In genomic region chr3:95105121-95105520, GRCm38 (mm10) we compare ENCODE assay signal across 8 mouse cellular contexts. TPM values are rescaled to one million over a fixed set of nuclear protein-coding genes. Genes with fewer than 3 reads are reported as not detected.
DNase-seq lines count a peak whose midpoint lies in the region; ATAC-seq and TF ChIP-seq lines count a peak whose summit lies in the region.

No protein-coding gene starts in this region.

- peaks cover 5% of the 10 kb centered on the region; the same call in 1 of the 2 replicates for H3K36me3 ChIP-seq in kidney, embryonic 14.5 days (ENCODE audit: control insufficient read depth, insufficient read depth, low read length)
- no peaks in the 10 kb centered on the region for H3K36me3 ChIP-seq in heart, embryonic 16.5 days (ENCODE audit: control insufficient read depth, insufficient read depth)
- 0 out of 2 replicates have a peak, but pooled peaks cover 16% of the 10 kb centered on the region for H3K36me3 ChIP-seq in liver, embryonic 15.5 days (replicated peaks)

- H3K4me2 ChIP-seq in kidney, embryonic 14.5 days (replicated peaks; ENCODE audit: low read depth, low read length) = peak overlapping the region; percentile 77
- H3K4me2 ChIP-seq in heart, embryonic 16.5 days (ENCODE audit: low read depth, low read length) = peak overlapping the region; percentile 95
- peak overlapping the region; percentile 77 for H3K4me2 ChIP-seq in liver, embryonic 15.5 days

- 65% methylated on average over 4 of the region's 4 CpGs for WGBS in kidney, embryonic 14.5 days
- WGBS in heart, embryonic 16.5 days = 15% methylated on average over 4 of the region's 4 CpGs
- WGBS in liver, embryonic 15.5 days (ENCODE audit: insufficient replicate concordance) = 10% methylated on average over 4 of the region's 4 CpGs

- H3K9ac ChIP-seq in kidney, embryonic 14.5 days (ENCODE audit: low read depth, low read length) = peak overlapping the region; percentile 89; the same call in 1 of the 2 replicates
- H3K9ac ChIP-seq in heart, embryonic 16.5 days (ENCODE audit: low read length) = peak overlapping the region; percentile 86
- peak overlapping the region; percentile 95 for H3K9ac ChIP-seq in liver, embryonic 15.5 days

- CTCF ChIA-PET in Patski (lab: Charles Lee) = interaction anchor here (1.3 to 7.9 kb wide), 3 partner anchors 39 to 56 kb away, joined by 3 to 67 read pairs (median 12); no protein-coding TSS in a partner anchor

- peak overlapping the region; percentile 98 for H3K4me3 ChIP-seq in kidney, embryonic 14.5 days (ENCODE audit: low read length)
- peak overlapping the region; percentile 88 for H3K4me3 ChIP-seq in heart, embryonic 16.5 days (ENCODE audit: low read length)
- peak overlapping the region; percentile 95 for H3K4me3 ChIP-seq in liver, embryonic 15.5 days (replicated peaks)

- no peaks in the 10 kb centered on the region for H3K27me3 ChIP-seq in kidney, embryonic 14.5 days (ENCODE audit: control insufficient read depth, insufficient read depth, low read length)
- H3K27me3 ChIP-seq in Patski = no peaks in the 10 kb centered on the region
- no peaks in the 10 kb centered on the region for H3K27me3 ChIP-seq in heart, embryonic 16.5 days (ENCODE audit: control insufficient read depth, insufficient read depth, low read length)
- H3K27me3 ChIP-seq in liver, embryonic 15.5 days = no peaks in the 10 kb centered on the region

- POLR2A ChIA-PET in Patski (lab: Charles Lee) = interaction anchor here (0.7 to 1.8 kb wide), 6 partner anchors 12 to 63 kb away, joined by 3 to 5 read pairs (median 4); partner anchors contain the start of gene Psmd4

- ATAC-seq in kidney, embryonic 14.5 days (ENCODE audit: low FRiP score, low TSS enrichment) = no peak
- ATAC-seq in Patski = peak; percentile 5
- ATAC-seq in heart, embryonic 16.5 days (replicated peaks; ENCODE audit: extremely low read depth, insufficient read depth, low FRiP score) = no peak
- no peak for ATAC-seq in liver, embryonic 15.5 days (ENCODE audit: insufficient read depth)

- no peak for DNase-seq in kidney, postnatal 10 days
- DNase-seq in Patski (ENCODE audit: low read depth, low spot score) = peak; percentile 35
- no peak for DNase-seq in cerebellum, postnatal 36 days
- DNase-seq in thymus, postnatal 14 days = no peak
- no peak for DNase-seq in urinary bladder, adult 18-20 months (ENCODE audit: low spot score in 2 of 2)

- peaks cover 8% of the 10 kb centered on the region for H3K4me1 ChIP-seq in kidney, embryonic 14.5 days (ENCODE audit: control insufficient read depth, insufficient read depth, low read length)
- peaks cover 12% of the 10 kb centered on the region for H3K4me1 ChIP-seq in heart, embryonic 16.5 days (ENCODE audit: control insufficient read depth, insufficient read depth, low read length)
- H3K4me1 ChIP-seq in liver, embryonic 15.5 days (replicated peaks) = peaks cover 57% of the 10 kb centered on the region

- TF ChIP-seq CTCF in Patski (IDR thresholded peaks at IDR 0.05) = no peak

- in situ Hi-C loops in Patski (cut with MboI; ENCODE audit: low pct_unique_long_range_greater_than_20kb) = no loop called here

- H3K27ac ChIP-seq in kidney, embryonic 14.5 days (ENCODE audit: low read depth, low read length) = no peak overlapping the region
- H3K27ac ChIP-seq in heart, embryonic 16.5 days (ENCODE audit: low read length) = peak overlapping the region; percentile 88
- peak overlapping the region; percentile 89 for H3K27ac ChIP-seq in liver, embryonic 15.5 days (replicated peaks)

- no peaks in the 10 kb centered on the region for H3K9me3 ChIP-seq in kidney, embryonic 14.5 days (ENCODE audit: control insufficient read depth, low read length)
- no peaks in the 10 kb centered on the region for H3K9me3 ChIP-seq in heart, embryonic 16.5 days (replicated peaks; ENCODE audit: control insufficient read depth, low read length)
- H3K9me3 ChIP-seq in liver, embryonic 15.5 days (replicated peaks) = no peaks in the 10 kb centered on the region

RNA-seq across cellular contexts. Expression of gene Pip5k1a, which starts 1.6 kb away (rescaled TPM):
- polyA plus RNA-seq in kidney, embryonic 14.5 days (2014; fragmentation: Nextera tagmentation; extraction: Ambion mirVana) = 16.9 and 22.8 TPM in 2 replicates
- 94.1 TPM for polyA plus RNA-seq in Patski (2021)
- polyA plus RNA-seq in heart, embryonic 16.5 days (2015; fragmentation: Nextera tagmentation; extraction: Ambion mirVana) = 17.6 and 17.9 TPM in 2 replicates
- polyA plus RNA-seq in liver, embryonic 15.5 days (2015; fragmentation: Nextera tagmentation; extraction: Ambion mirVana) = 8.5 and 8.7 TPM in 2 replicates

RNA-seq across cellular contexts. Expression of gene Vps72, which starts 5.7 kb away (rescaled TPM):
- 182 and 190 TPM in 2 replicates for polyA plus RNA-seq in kidney, embryonic 14.5 days (2014; fragmentation: Nextera tagmentation; extraction: Ambion mirVana)
- polyA plus RNA-seq in Patski (2021) = 120 TPM
- 92.5 and 96.6 TPM in 2 replicates for polyA plus RNA-seq in heart, embryonic 16.5 days (2015; fragmentation: Nextera tagmentation; extraction: Ambion mirVana)
- 31.4 and 36.6 TPM in 2 replicates for polyA plus RNA-seq in liver, embryonic 15.5 days (2015; fragmentation: Nextera tagmentation; extraction: Ambion mirVana)

RNA-seq across cellular contexts. Expression of gene Tmod4, which starts 19.2 kb away (rescaled TPM):
- polyA plus RNA-seq in kidney, embryonic 14.5 days (2014; fragmentation: Nextera tagmentation; extraction: Ambion mirVana) = 1.5 and 1.7 TPM in 2 replicates
- 0.44 TPM for polyA plus RNA-seq in Patski (2021)
- 1.9 TPM in 2 replicates for polyA plus RNA-seq in heart, embryonic 16.5 days (2015; fragmentation: Nextera tagmentation; extraction: Ambion mirVana)
- 0.53 and 0.88 TPM in 2 replicates for polyA plus RNA-seq in liver, embryonic 15.5 days (2015; fragmentation: Nextera tagmentation; extraction: Ambion mirVana)

RNA-seq across cellular contexts. Expression of gene Scnm1, which starts 28.7 kb away (rescaled TPM):
- polyA plus RNA-seq in kidney, embryonic 14.5 days (2014; fragmentation: Nextera tagmentation; extraction: Ambion mirVana) = 69.6 and 84.7 TPM in 2 replicates
- 54.6 TPM for polyA plus RNA-seq in Patski (2021)
- polyA plus RNA-seq in heart, embryonic 16.5 days (2015; fragmentation: Nextera tagmentation; extraction: Ambion mirVana) = 54.1 and 59.2 TPM in 2 replicates
- 25.6 and 26.1 TPM in 2 replicates for polyA plus RNA-seq in liver, embryonic 15.5 days (2015; fragmentation: Nextera tagmentation; extraction: Ambion mirVana)

RNA-seq across cellular contexts. Expression of gene Lysmd1, which starts 28.8 kb away (rescaled TPM):
- polyA plus RNA-seq in kidney, embryonic 14.5 days (2014; fragmentation: Nextera tagmentation; extraction: Ambion mirVana) = 6.9 and 9.1 TPM in 2 replicates
- polyA plus RNA-seq in Patski (2021) = 16.6 TPM
- polyA plus RNA-seq in heart, embryonic 16.5 days (2015; fragmentation: Nextera tagmentation; extraction: Ambion mirVana) = 9.7 and 11.3 TPM in 2 replicates
- 7.1 and 8.3 TPM in 2 replicates for polyA plus RNA-seq in liver, embryonic 15.5 days (2015; fragmentation: Nextera tagmentation; extraction: Ambion mirVana)
